Mouse (Mus musculus) hindbrain, embryonic 10.5 days (tissue): Measurements from ENCODE around the gene Rfc3. TPM values are rescaled to one million over a fixed set of nuclear protein-coding genes. Genes with fewer than 3 reads are reported as not detected.

Experiments
- polyA plus RNA-seq: library from polyadenylated mRNA; unstranded; fragments of >200 nt; fragmentation: Nextera tagmentation; extraction: Ambion mirVana; gene quantifications from 2 replicates; pipeline ENCODE4 v1.2.1, GENCODE M21; 2016

Gene Rfc3
- polyA plus RNA-seq, 1 experiment from 2014 or later = 132 TPM

Other genes with a start within 250 kb of the Rfc3 start
- gene Gm42906, start 223.1 kb downstream of the Rfc3 start, polyA plus RNA-seq = not detected in 2 replicates
- gene Vmn2r18, start 45.2 kb downstream of the Rfc3 start, polyA plus RNA-seq = 0.14 and 0.19 TPM in 2 replicates